Mouse (Mus musculus): ENCODE data around the gene Glis2.

DNA sequence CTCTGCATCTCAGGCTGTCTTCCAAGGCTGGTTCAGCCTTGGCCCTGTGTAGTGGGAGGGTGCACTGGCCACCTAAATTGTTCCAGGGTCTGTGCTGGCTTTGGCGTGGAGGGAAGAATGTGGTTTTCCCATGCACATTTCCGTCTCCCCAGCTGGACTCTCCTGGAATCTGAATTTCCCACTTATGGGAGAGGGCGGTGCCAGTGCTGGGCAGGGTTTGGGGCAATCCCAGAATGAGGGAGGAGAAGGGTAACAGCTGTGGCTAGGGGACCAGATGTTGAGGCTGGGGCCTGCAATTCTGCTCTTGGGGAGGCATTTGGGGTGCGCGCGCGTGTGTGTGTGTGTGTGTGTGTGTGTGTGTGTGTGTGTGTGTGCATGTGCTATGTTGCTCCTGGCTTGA is 2.8 kb downstream of the Glis2 start:
- no peak for TF ChIP-seq ZC3H11A (IDR thresholded peaks at IDR 0.05; ENCODE audit: low read depth, low read length)
- no peak for TF ChIP-seq TBP (IDR thresholded peaks at IDR 0.05; ENCODE audit: low read depth, low read length)
- no peak for TF ChIP-seq SIN3A (IDR thresholded peaks at IDR 0.05; ENCODE audit: low read length)
- TF ChIP-seq ZNF384 (IDR thresholded peaks at IDR 0.05; ENCODE audit: low read depth, low read length), result no peak

Data from MEL (cell line).